Mouse (Mus musculus) kidney, embryonic 16.5 days (tissue): ENCODE results near the gene Col16a1. TPM values are rescaled to one million over a fixed set of nuclear protein-coding genes. Genes with fewer than 3 reads are reported as not detected.
A peak's percentile ranks its signal among the peaks of the same experiment; 100 is the strongest.

Experiments used
- ATAC-seq: fragments of 200-750 bp; cut with Nextera tagmentation; 2 replicates; pipeline ENCODE4 v1.8.0; 2017; ENCODE audit warnings: moderate TSS enrichment; ENCODE audit not compliant: low FRiP score, low TSS enrichment
- H3K27ac ChIP-seq: fragments of 300-500 bp; sonication (generic); 2 replicates; pipeline ENCODE4 v1.5.1; 2014; ENCODE audit warnings: low read length
- H3K27me3 ChIP-seq: fragments of 300-500 bp; sonication (generic); 2 replicates; pipeline ENCODE4 v1.6.1; 2014; ENCODE audit warnings: low read length, control low read depth, mixed read lengths; ENCODE audit not compliant: insufficient read depth
- H3K36me3 ChIP-seq: fragments of 300-500 bp; sonication (generic); 2 replicates; pipeline ENCODE4 v1.6.1; 2014; ENCODE audit warnings: low read length, control low read depth, mixed read lengths; ENCODE audit not compliant: insufficient read depth
- H3K4me1 ChIP-seq: fragments of 300-500 bp; sonication (generic); 2 replicates; pipeline ENCODE4 v1.6.1; 2014; ENCODE audit warnings: low read length, control low read depth, mixed read lengths; ENCODE audit not compliant: insufficient read depth
- H3K4me2 ChIP-seq: fragments of 300-500 bp; sonication (generic); replicated peaks from 2 replicates; pipeline ENCODE4 v1.6.1; 2014; ENCODE audit warnings: low read depth, low read length
- H3K4me3 ChIP-seq: fragments of 300-500 bp; sonication (generic); 2 replicates; pipeline ENCODE4 v1.5.1; 2014; ENCODE audit warnings: mild to moderate bottlenecking, low read length
- H3K9ac ChIP-seq: fragments of 300-500 bp; sonication (generic); replicated peaks from 2 replicates; pipeline ENCODE4 v1.6.1; 2014; ENCODE audit warnings: low read length
- H3K9me3 ChIP-seq: fragments of 300-500 bp; sonication (generic); 2 replicates; pipeline ENCODE4 v1.6.1; 2016; ENCODE audit warnings: low read length, control low read depth
- WGBS: fragments of 180-500 bp; shearing (Covaris S2); extraction: QIAGEN DNeasy Blood & Tissue Kit; methylation state at CpG from one replicate; pipeline ENCODE4 v1.1.7; 2014; 5-methylcytosine and 5-hydroxymethylcytosine counted together
- polyA plus RNA-seq: library from polyadenylated mRNA; unstranded; fragments of >200 nt; fragmentation: Nextera tagmentation; extraction: Ambion mirVana; gene quantifications from 2 replicates; pipeline ENCODE4 v1.2.1, GENCODE M21; 2015

Gene Col16a1
- polyA plus RNA-seq, 1 experiment from 2014 or later: 48.8 TPM

GRCm38 (mm10) chr4:130016010-130016409 lies 31.6 kb upstream of the Col16a1 start:
- Histone ChIP-seq H3K36me3 (no peaks in the 10 kb centered on the region), H3K27ac (no peak overlapping the region), H3K9me3 (no peaks in the 10 kb centered on the region), H3K27me3 (0 out of 2 replicates have a peak, but pooled peaks cover 2% of the 10 kb centered on the region), H3K4me3 (no peak overlapping the region), H3K4me1 (no peaks in the 10 kb centered on the region), H3K4me2 (no peak overlapping the region), H3K9ac (no peak overlapping the region)
- ATAC-seq: no peak
- 56% methylated on average over 4 of the region's 4 CpGs for WGBS

DNA sequence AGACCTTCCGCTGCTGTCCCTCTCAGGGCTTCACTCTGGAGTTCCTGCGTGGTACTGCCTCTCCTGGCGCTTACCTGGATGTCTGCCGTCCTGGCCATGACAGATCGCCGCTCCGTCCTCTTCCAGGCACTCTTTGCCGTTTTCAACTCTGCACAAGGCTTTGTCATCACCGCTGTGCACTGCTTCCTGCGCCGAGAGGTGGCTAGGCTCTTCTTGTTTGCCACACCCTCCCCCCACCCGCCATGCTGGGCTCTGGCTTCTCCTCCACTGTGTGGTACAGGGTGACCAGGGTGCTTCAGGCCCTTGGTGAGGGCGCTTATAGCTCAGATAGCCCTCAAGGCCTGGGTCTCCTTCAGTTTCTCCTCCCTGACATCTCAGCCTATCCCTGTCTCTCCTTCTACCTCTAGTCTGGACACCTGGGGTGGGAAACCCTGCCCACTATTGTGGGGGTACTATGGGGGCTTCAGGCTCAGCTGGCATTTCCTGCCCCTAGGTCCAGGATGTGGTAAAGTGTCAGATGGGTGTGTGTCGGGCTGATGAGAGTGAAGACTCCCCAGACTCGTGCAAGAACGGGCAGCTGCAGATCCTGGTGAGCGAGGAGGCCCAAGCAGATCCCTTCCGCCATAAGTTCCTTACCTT lies 30.5 kb upstream of the Col16a1 start:
- H3K9ac ChIP-seq: no peak overlapping the region
- H3K27ac ChIP-seq: no peak overlapping the region
- H3K36me3 ChIP-seq: no peaks in the 10 kb centered on the region
- H3K4me2 ChIP-seq: no peak overlapping the region
- H3K4me1 ChIP-seq: no peaks in the 10 kb centered on the region
- ATAC-seq: no peak
- H3K27me3 ChIP-seq: 0 out of 2 replicates have a peak, but pooled peaks cover 2% of the 10 kb centered on the region
- no peaks in the 10 kb centered on the region for H3K9me3 ChIP-seq
- H3K4me3 ChIP-seq: no peak overlapping the region
- WGBS: 75% methylated on average over 18 of the region's 18 CpGs

DNA sequence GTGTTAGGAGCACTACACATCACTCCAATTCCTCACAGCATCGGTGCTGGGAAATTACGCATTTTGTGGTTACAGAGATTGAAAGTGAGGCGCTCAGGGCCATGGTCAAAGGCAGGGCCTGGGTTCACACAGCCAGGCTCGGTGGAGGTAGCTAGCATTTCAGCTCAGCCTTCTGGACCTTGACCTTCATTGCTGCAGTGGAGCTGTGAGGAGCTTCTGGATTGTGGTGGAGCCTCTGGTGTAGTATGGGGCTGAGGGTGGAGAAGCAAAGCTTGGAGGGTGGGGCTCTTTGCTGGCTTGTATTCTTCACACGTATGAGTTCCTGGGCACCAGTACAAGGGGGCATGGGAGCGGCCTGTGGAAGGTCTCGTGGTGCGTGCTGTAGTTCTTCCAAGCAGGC lies 24.7 kb upstream of the Col16a1 start:
- H3K36me3 ChIP-seq: no peaks in the 10 kb centered on the region
- no peak for ATAC-seq
- no peak overlapping the region for H3K9ac ChIP-seq
- H3K4me3 ChIP-seq: no peak overlapping the region
- H3K9me3 ChIP-seq: no peaks in the 10 kb centered on the region
- 86% methylated on average over 8 of the region's 8 CpGs for WGBS
- no peaks in the 10 kb centered on the region for H3K4me1 ChIP-seq
- H3K27me3 ChIP-seq: 0 out of 2 replicates have a peak, but pooled peaks cover 2% of the 10 kb centered on the region
- H3K27ac ChIP-seq: no peak overlapping the region
- no peak overlapping the region for H3K4me2 ChIP-seq

DNA sequence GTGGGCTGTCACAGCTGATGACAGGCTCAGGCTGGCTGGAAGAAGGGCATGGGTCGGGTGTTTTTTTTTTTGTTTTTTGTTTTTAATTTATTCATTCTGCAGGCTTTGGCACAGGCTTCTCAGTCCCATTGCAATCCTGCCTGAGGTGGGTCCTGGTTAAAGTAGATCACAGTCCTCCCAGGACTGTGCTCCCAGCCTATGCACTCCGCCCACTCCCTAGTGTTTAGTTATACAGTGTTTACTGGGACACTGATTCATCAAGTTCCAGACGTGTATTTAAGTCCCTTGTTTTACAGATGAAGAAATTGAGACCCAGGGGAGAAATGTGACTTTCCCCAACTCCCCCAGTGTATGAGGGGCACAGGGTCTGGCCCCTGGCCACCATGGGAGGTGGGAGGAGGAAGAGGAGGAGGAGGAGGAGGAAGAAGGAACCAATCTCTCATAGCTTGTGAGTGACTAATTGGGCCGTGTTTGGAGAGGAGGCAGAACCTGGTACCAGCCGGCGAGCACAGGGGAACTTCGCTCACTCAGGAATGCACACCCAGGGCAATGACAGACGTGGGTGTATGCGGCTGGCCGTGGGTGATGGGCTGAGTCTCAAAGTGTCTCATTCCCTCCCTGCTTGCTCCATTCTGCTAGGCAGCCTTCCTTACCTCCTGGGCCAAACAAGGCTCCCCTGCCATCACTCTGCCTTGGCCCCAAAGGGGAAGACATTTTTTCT lies 24.0 kb upstream of the Col16a1 start:
- Histone ChIP-seq H3K27me3 (0 out of 2 replicates have a peak, but pooled peaks cover 2% of the 10 kb centered on the region), H3K36me3 (no peaks in the 10 kb centered on the region), H3K9ac (no peak overlapping the region), H3K9me3 (no peaks in the 10 kb centered on the region), H3K27ac (no peak overlapping the region), H3K4me2 (no peak overlapping the region), H3K4me1 (no peaks in the 10 kb centered on the region), H3K4me3 (no peak overlapping the region)
- 62% methylated on average over 10 of the region's 10 CpGs for WGBS
- no peak for ATAC-seq

DNA sequence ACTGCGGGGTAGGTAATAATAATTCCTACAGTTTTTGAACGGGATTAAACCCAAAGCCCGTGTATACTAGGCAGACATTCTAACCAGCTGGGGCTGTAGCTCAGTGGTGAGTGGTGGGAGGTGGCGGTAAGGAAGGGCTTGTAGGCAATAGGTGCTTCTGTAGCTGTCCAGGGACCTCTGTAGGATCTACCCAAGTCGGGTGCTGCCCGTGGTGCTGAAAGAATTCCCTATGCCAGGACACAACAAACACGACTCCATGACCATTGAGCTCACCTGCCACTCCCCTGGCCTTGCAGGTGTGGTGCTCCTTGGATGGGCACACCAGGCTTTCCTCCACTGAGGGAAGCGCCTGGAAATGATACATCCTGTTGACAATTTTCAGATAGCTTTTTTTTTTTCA lies 22.1 kb upstream of the Col16a1 start:
- Histone ChIP-seq H3K4me2 (no peak overlapping the region), H3K27ac (no peak overlapping the region), H3K4me1 (no peaks in the 10 kb centered on the region), H3K9me3 (no peaks in the 10 kb centered on the region), H3K4me3 (no peak overlapping the region), H3K9ac (no peak overlapping the region), H3K27me3 (no peaks in the 10 kb centered on the region), H3K36me3 (no peaks in the 10 kb centered on the region)
- ATAC-seq: no peak
- 39% methylated on average over 8 of the region's 8 CpGs for WGBS

DNA sequence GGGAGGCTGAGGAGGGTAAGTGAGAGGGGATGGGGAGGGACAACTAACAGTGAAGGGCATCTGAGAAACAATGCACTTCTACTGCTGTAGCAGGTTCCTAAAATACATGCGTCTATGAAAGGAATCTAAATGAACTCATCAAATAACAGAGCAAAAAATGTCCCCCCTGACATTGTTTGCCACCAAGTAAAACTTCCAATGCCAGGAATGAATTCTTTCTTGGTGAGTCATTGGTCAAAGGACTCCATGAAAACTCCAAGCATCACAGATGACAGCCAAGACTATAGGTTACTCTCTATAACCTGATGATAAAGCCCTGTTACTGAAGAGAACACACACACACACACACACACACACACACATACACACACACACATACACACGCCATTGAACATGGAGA lies 16.5 kb upstream of the Col16a1 start:
- Histone ChIP-seq H3K9me3 (no peaks in the 10 kb centered on the region), H3K9ac (no peak overlapping the region), H3K4me2 (no peak overlapping the region), H3K4me1 (no peaks in the 10 kb centered on the region), H3K27ac (no peak overlapping the region), H3K27me3 (peaks cover 21% of the 10 kb centered on the region; the same call in 1 of the 2 replicates), H3K4me3 (no peak overlapping the region), H3K36me3 (no peaks in the 10 kb centered on the region)
- WGBS: 83% methylated on average over 2 of the region's 2 CpGs
- no peak for ATAC-seq

GRCm38 (mm10) chr4:130033496-130033895 lies 14.1 kb upstream of the Col16a1 start:
- Histone ChIP-seq H3K27ac (no peak overlapping the region), H3K36me3 (no peaks in the 10 kb centered on the region), H3K27me3 (peaks cover 21% of the 10 kb centered on the region; the same call in 1 of the 2 replicates), H3K9ac (no peak overlapping the region), H3K4me3 (no peak overlapping the region), H3K4me1 (peaks cover 14% of the 10 kb centered on the region), H3K9me3 (no peaks in the 10 kb centered on the region), H3K4me2 (no peak overlapping the region)
- 67% methylated on average over 7 of the region's 7 CpGs for WGBS
- no peak for ATAC-seq

DNA sequence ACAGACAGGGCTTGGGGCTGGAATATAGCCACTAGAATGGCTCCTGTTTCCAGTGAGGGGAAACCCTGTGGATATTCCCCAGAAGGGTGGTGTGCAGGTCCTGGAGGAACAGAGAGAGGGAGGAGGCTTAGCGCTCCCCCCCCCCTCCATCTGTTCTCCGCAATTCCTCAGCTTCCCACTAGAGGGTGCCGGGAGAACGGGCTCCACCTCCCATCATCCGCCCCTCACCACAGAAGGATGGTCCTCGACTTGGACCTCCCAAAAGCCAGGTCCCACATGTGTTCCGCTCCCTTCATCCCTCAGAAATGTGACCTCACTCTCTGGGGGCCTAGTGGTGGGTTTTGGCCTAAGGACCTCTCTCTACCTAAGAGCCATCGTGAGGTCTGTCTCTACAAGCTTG lies 11.5 kb upstream of the Col16a1 start:
- peak; percentile 55 for ATAC-seq
- Histone ChIP-seq H3K4me3 (no peak overlapping the region), H3K4me1 (peaks cover 14% of the 10 kb centered on the region), H3K4me2 (peak overlapping the region; percentile 40), H3K9ac (no peak overlapping the region), H3K36me3 (no peaks in the 10 kb centered on the region), H3K27me3 (peaks cover 21% of the 10 kb centered on the region; the same call in 1 of the 2 replicates), H3K27ac (peak overlapping the region; percentile 77), H3K9me3 (no peaks in the 10 kb centered on the region)
- 3% methylated on average over 7 of the region's 8 CpGs for WGBS

DNA sequence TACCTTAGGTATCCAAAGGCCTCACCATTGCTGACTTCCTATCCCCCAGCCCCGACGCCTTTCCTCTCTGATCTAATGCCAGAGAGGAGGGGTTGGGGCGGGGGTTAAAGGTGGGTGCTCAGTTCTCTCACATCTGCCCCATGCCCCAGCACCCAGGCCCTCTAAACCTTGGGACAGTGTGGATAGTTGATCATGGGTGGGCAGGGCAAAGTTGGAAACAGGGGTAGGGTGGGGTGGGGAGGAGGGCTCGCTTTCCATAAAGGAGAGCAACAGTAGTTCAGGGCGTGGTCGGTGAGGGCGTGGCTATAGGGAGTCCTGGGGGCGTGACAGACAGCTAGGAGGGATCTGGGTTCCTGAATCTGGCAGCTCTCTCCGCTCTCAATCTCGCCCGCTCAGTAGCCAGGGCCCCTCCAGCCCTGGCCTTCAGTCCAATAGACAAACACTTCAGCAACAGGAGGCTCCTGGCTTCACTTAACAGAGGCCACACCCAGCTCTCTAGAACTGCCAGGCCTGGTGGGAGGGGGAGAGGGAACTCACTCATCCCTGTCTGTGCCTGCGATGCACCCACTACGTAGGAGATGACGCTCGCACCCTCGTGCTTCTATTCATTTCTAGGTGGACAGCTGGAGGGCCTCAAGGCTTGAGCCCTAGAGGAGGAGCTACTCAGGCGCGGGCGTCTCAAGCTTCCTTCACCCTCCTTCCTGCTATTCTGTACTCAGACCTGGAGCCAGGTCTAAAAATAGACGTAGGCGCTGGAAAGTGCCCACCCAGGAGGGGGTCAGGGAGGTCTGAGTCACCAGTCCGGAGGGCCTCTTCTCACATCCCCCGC lies 10.9 kb upstream of the Col16a1 start:
- Histone ChIP-seq H3K27ac (peak overlapping the region; percentile 77), H3K4me2 (peak overlapping the region; percentile 40), H3K4me1 (peaks cover 14% of the 10 kb centered on the region), H3K36me3 (no peaks in the 10 kb centered on the region), H3K9me3 (no peaks in the 10 kb centered on the region), H3K27me3 (peaks cover 19% of the 10 kb centered on the region; the same call in 1 of the 2 replicates), H3K9ac (peak overlapping the region; percentile 29), H3K4me3 (0 out of 2 replicates have a peak overlapping the region, but pooled peaks have one; percentile 1)
- peak; percentile 90 for ATAC-seq
- WGBS: 4% methylated on average over 23 of the region's 23 CpGs
